Mouse (Mus musculus) limb, embryonic 15.5 days (tissue): Measurements from ENCODE around the gene Slfn9. TPM values are rescaled to one million over a fixed set of nuclear protein-coding genes. Genes with fewer than 3 reads are reported as not detected.
"Not testable (repeated sequence)": the region's sequence is repeated elsewhere in the genome, so short reads cannot be mapped to it uniquely, and the experiment has no call there.

ENCODE experiments used
- ATAC-seq: fragments of 200-750 bp; cut with Nextera tagmentation; 2 replicates; pipeline ENCODE4 v1.8.0; 2017; ENCODE audit warnings: low read depth, moderate TSS enrichment; ENCODE audit not compliant: insufficient number of reproducible peaks, low FRiP score, low TSS enrichment
- H3K27ac ChIP-seq: fragments of 300-500 bp; sonication (generic); 2 replicates; pipeline ENCODE4 v1.5.1; 2015; ENCODE audit warnings: moderate library complexity, mild to moderate bottlenecking, inconsistent platforms
- H3K27me3 ChIP-seq: fragments of 300-500 bp; sonication (generic); 2 replicates; pipeline ENCODE4 v1.6.1; 2015; ENCODE audit warnings: inconsistent platforms
- H3K36me3 ChIP-seq: fragments of 300-500 bp; sonication (generic); 2 replicates; pipeline ENCODE4 v1.6.1; 2015; ENCODE audit warnings: inconsistent platforms
- H3K4me1 ChIP-seq: fragments of 300-500 bp; sonication (generic); 2 replicates; pipeline ENCODE4 v1.6.1; 2015; ENCODE audit warnings: inconsistent platforms
- H3K4me2 ChIP-seq: fragments of 300-500 bp; sonication (generic); 2 replicates; pipeline ENCODE4 v1.6.1; 2015; ENCODE audit warnings: mild to moderate bottlenecking, inconsistent platforms
- H3K4me3 ChIP-seq: fragments of 300-500 bp; sonication (generic); 2 replicates; pipeline ENCODE4 v1.5.1; 2015; ENCODE audit warnings: mild to moderate bottlenecking, inconsistent platforms
- H3K9ac ChIP-seq: fragments of 300-500 bp; sonication (generic); 2 replicates; pipeline ENCODE4 v1.6.1; 2015; ENCODE audit warnings: inconsistent platforms
- H3K9me3 ChIP-seq: fragments of 300-500 bp; sonication (generic); 2 replicates; pipeline ENCODE4 v1.6.1; 2016; ENCODE audit warnings: inconsistent platforms
- WGBS: fragments of 180-500 bp; shearing (Covaris S2); methylation state at CpG from one replicate; pipeline ENCODE4 v1.1.7; 2015; 5-methylcytosine and 5-hydroxymethylcytosine counted together
- polyA plus RNA-seq: library from polyadenylated mRNA; unstranded; fragments of >200 nt; fragmentation: Nextera tagmentation; extraction: Ambion mirVana; gene quantifications from 2 replicates; pipeline ENCODE4 v1.2.1, GENCODE M21; 2015

The Slfn9 gene
- polyA plus RNA-seq, result 15.0 and 18.5 TPM in 2 replicates

GRCm38 (mm10) chr11:82991469-82992166 is at the start of gene Slfn9:
Gene Slfn9 (minus strand): TSS chr11:82991830.
- Histone ChIP-seq H3K4me2 (peak within 1 kb of the TSS; percentile 76), H3K36me3 (peaks cover 2% of the 10 kb centered on the region; the same call in 1 of the 2 replicates), H3K9me3 (no peaks in the 10 kb centered on the region), H3K4me1 (peaks cover 11% of the 10 kb centered on the region; the same call in 1 of the 2 replicates), H3K27ac (peak within 1 kb of the TSS; percentile 71), H3K9ac (peak within 1 kb of the TSS; percentile 40), H3K4me3 (peak within 1 kb of the TSS; percentile 47), H3K27me3 (no peaks in the 10 kb centered on the region)
- WGBS, result 4% methylated on average over 14 of the region's 14 CpGs
- ATAC-seq, result no peak

GRCm38 (mm10) chr11:83041000-83041399 is 49.4 kb upstream of the Slfn9 start:
- Histone ChIP-seq H3K4me3 (no peak overlapping the region), H3K27ac (no peak overlapping the region), H3K27me3 (peaks cover 9% of the 10 kb centered on the region; the same call in 1 of the 2 replicates), H3K36me3 (no peaks in the 10 kb centered on the region), H3K9ac (no peak overlapping the region), H3K4me2 (no peak overlapping the region), H3K9me3 (no peaks in the 10 kb centered on the region), H3K4me1 (no peaks in the 10 kb centered on the region)
- ATAC-seq, result no peak

GRCm38 (mm10) chr11:83040325-83040724 is 48.7 kb upstream of the Slfn9 start:
- no peaks in the 10 kb centered on the region for H3K36me3 ChIP-seq
- 23% methylated on average over 1 of the region's 1 CpGs for WGBS
- H3K27ac ChIP-seq, result no peak overlapping the region
- peak overlapping the region; percentile 7; the same call in 1 of the 2 replicates for H3K4me3 ChIP-seq
- ATAC-seq, result no peak
- H3K9ac ChIP-seq, result no peak overlapping the region
- no peaks in the 10 kb centered on the region for H3K9me3 ChIP-seq
- peaks cover 9% of the 10 kb centered on the region; the same call in 1 of the 2 replicates for H3K27me3 ChIP-seq
- H3K4me2 ChIP-seq, result peak overlapping the region; percentile 32; the same call in 1 of the 2 replicates
- H3K4me1 ChIP-seq, result no peaks in the 10 kb centered on the region

- no peaks in the 10 kb centered on the region for H3K9me3 ChIP-seq
- no peak overlapping the region for H3K9ac ChIP-seq
- H3K4me2 ChIP-seq, result peak overlapping the region; percentile 32
- peak overlapping the region; percentile 7; the same call in 1 of the 2 replicates for H3K4me3 ChIP-seq
- ATAC-seq, result no peak
- H3K4me1 ChIP-seq, result no peaks in the 10 kb centered on the region
- no peak overlapping the region for H3K27ac ChIP-seq
- no peaks in the 10 kb centered on the region for H3K36me3 ChIP-seq
- WGBS, result 13% methylated on average over 19 of the region's 19 CpGs
- H3K27me3 ChIP-seq, result peaks cover 9% of the 10 kb centered on the region; the same call in 1 of the 2 replicates
Observed at GRCm38 (mm10) chr11:83039796-83040195, 48.2 kb upstream of the Slfn9 start.

GRCm38 (mm10) chr11:83039156-83039555 is 47.5 kb upstream of the Slfn9 start:
- Histone ChIP-seq H3K4me2 (no peak overlapping the region), H3K27ac (no peak overlapping the region), H3K27me3 (peaks cover 9% of the 10 kb centered on the region; the same call in 1 of the 2 replicates), H3K36me3 (no peaks in the 10 kb centered on the region), H3K9ac (no peak overlapping the region), H3K9me3 (no peaks in the 10 kb centered on the region), H3K4me1 (no peaks in the 10 kb centered on the region), H3K4me3 (no peak overlapping the region)
- 89% methylated on average over 1 of the region's 1 CpGs for WGBS
- no peak for ATAC-seq

GRCm38 (mm10) chr11:83038686-83039085 is 47.1 kb upstream of the Slfn9 start:
- H3K36me3 ChIP-seq, H3K4me3 ChIP-seq, H3K9me3 ChIP-seq, ATAC-seq, H3K4me1 ChIP-seq, H3K27ac ChIP-seq, H3K27me3 ChIP-seq, H3K9ac ChIP-seq, H3K4me2 ChIP-seq: not testable (repeated sequence)
- 82% methylated on average over 3 of the region's 3 CpGs for WGBS

GRCm38 (mm10) chr11:83020621-83021020 is 29.0 kb upstream of the Slfn9 start, which contains the start of gene Slfn8:
Gene Slfn8 (minus strand): TSS chr11:83020810.
- no peak for ATAC-seq
- Histone ChIP-seq H3K27me3 (no peaks in the 10 kb centered on the region), H3K27ac (no peak within 1 kb of the TSS), H3K4me3 (no peak within 1 kb of the TSS), H3K4me1 (no peaks in the 10 kb centered on the region), H3K9me3 (no peaks in the 10 kb centered on the region), H3K9ac (no peak within 1 kb of the TSS), H3K36me3 (no peaks in the 10 kb centered on the region), H3K4me2 (no peak within 1 kb of the TSS)
- WGBS, result 45% methylated on average over 5 of the region's 5 CpGs

GRCm38 (mm10) chr11:83019561-83020519 is 28.2 kb upstream of the Slfn9 start:
- H3K27ac ChIP-seq, H3K4me1 ChIP-seq, H3K4me2 ChIP-seq, H3K9ac ChIP-seq, H3K36me3 ChIP-seq, H3K9me3 ChIP-seq, H3K4me3 ChIP-seq, H3K27me3 ChIP-seq, ATAC-seq: not testable (repeated sequence)
- whole genome bisulfite sequencing, result 75% methylated on average over 18 of the region's 18 CpGs

GRCm38 (mm10) chr11:83016093-83016492 is 24.5 kb upstream of the Slfn9 start:
- Histone ChIP-seq H3K4me2 (no peak overlapping the region), H3K4me3 (no peak overlapping the region), H3K9me3 (no peaks in the 10 kb centered on the region), H3K36me3 (no peaks in the 10 kb centered on the region), H3K27ac (no peak overlapping the region), H3K27me3 (no peaks in the 10 kb centered on the region), H3K9ac (no peak overlapping the region), H3K4me1 (no peaks in the 10 kb centered on the region)
- no peak for ATAC-seq

- WGBS, result 87% methylated on average over 1 of the region's 1 CpGs
- H3K4me1 ChIP-seq, result no peaks in the 10 kb centered on the region
- H3K4me2 ChIP-seq, result no peak overlapping the region
- no peaks in the 10 kb centered on the region for H3K27me3 ChIP-seq
- H3K27ac ChIP-seq, result no peak overlapping the region
- no peak for ATAC-seq
- no peak overlapping the region for H3K9ac ChIP-seq
- no peaks in the 10 kb centered on the region for H3K9me3 ChIP-seq
- H3K36me3 ChIP-seq, result no peaks in the 10 kb centered on the region
- H3K4me3 ChIP-seq, result no peak overlapping the region
Observed at GRCm38 (mm10) chr11:83013356-83013755, 21.7 kb upstream of the Slfn9 start.

GRCm38 (mm10) chr11:82990612-82991385 is 831 bp downstream of the Slfn9 start:
- Histone ChIP-seq H3K4me3 (peak overlapping the region; percentile 47), H3K4me1 (peaks cover 11% of the 10 kb centered on the region; the same call in 1 of the 2 replicates), H3K4me2 (peak overlapping the region; percentile 76), H3K9ac (peak overlapping the region; percentile 40; the same call in 1 of the 2 replicates), H3K27ac (peak overlapping the region; percentile 71)
- peak; percentile 61; the same call in 1 of the 2 replicates for ATAC-seq
- not testable (repeated sequence) for H3K9me3 ChIP-seq, H3K36me3 ChIP-seq, H3K27me3 ChIP-seq
- WGBS, result 12% methylated on average over 17 of the region's 19 CpGs
